Mouse (Mus musculus): ENCODE results near the gene Nkx3-2. TPM values are rescaled to one million over a fixed set of nuclear protein-coding genes. Genes with fewer than 3 reads are reported as not detected.

Nkx3-2 gene
- not detected in 2 replicates for polyA plus RNA-seq (2012; rRNA removed)

GRCm38 (mm10) chr5:41763731-41764721, at the start of gene Nkx3-2:
TSS of gene Nkx3-2 (minus strand) at chr5:41764501.
- TF ChIP-seq CTCF (IDR thresholded peaks at IDR 0.05; ENCODE audit: control insufficient read depth, insufficient read depth, insufficient replicate concordance, low read depth, low read length) (no peak), POLR2A (IDR thresholded peaks at IDR 0.05; ENCODE audit: control insufficient read depth, low read depth, low read length) (no peak)
- no peak within 1 kb of the TSS for H3K27ac ChIP-seq (ENCODE audit: control insufficient read depth, insufficient read depth, low read depth, low read length)
- H3K27me3 ChIP-seq (ENCODE audit: control insufficient read depth, insufficient read depth, low read length), result peaks cover 2% of the 10 kb centered on the region; the same call in 1 of the 2 replicates
- peaks cover 22% of the 10 kb centered on the region for H3K4me1 ChIP-seq (ENCODE audit: control insufficient read depth, insufficient read depth, low read length)
- no peaks in the 10 kb centered on the region for H3K36me3 ChIP-seq (ENCODE audit: control insufficient read depth, insufficient read depth, low read length)
- no peak within 1 kb of the TSS for H3K4me3 ChIP-seq (ENCODE audit: control insufficient read depth, low read depth, low read length)

- TF ChIP-seq POLR2A (IDR thresholded peaks at IDR 0.05; ENCODE audit: control insufficient read depth, low read depth, low read length) (no peak), CTCF (IDR thresholded peaks at IDR 0.05; ENCODE audit: control insufficient read depth, insufficient read depth, insufficient replicate concordance, low read depth, low read length) (no peak)
- no peaks in the 10 kb centered on the region for H3K4me1 ChIP-seq (ENCODE audit: control insufficient read depth, insufficient read depth, low read length)
- no peaks in the 10 kb centered on the region for H3K27me3 ChIP-seq (ENCODE audit: control insufficient read depth, insufficient read depth, low read length)
- no peak overlapping the region for H3K4me3 ChIP-seq (ENCODE audit: control insufficient read depth, low read depth, low read length)
- H3K36me3 ChIP-seq (ENCODE audit: control insufficient read depth, insufficient read depth, low read length), result peaks cover 2% of the 10 kb centered on the region; the same call in 1 of the 2 replicates
- H3K27ac ChIP-seq (ENCODE audit: control insufficient read depth, insufficient read depth, low read depth, low read length), result no peak overlapping the region
Observed at GRCm38 (mm10) chr5:41812516-41812915, 48.2 kb upstream of the Nkx3-2 start.

GRCm38 (mm10) chr5:41811279-41811678, 47.0 kb upstream of the Nkx3-2 start:
- no peaks in the 10 kb centered on the region for H3K27me3 ChIP-seq (ENCODE audit: control insufficient read depth, insufficient read depth, low read length)
- TF ChIP-seq CTCF (IDR thresholded peaks at IDR 0.05; ENCODE audit: control insufficient read depth, insufficient read depth, insufficient replicate concordance, low read depth, low read length) (no peak), POLR2A (IDR thresholded peaks at IDR 0.05; ENCODE audit: control insufficient read depth, low read depth, low read length) (no peak)
- H3K27ac ChIP-seq (ENCODE audit: control insufficient read depth, insufficient read depth, low read depth, low read length), result no peak overlapping the region
- H3K4me3 ChIP-seq (ENCODE audit: control insufficient read depth, low read depth, low read length), result no peak overlapping the region
- H3K4me1 ChIP-seq (ENCODE audit: control insufficient read depth, insufficient read depth, low read length), result no peaks in the 10 kb centered on the region
- H3K36me3 ChIP-seq (ENCODE audit: control insufficient read depth, insufficient read depth, low read length), result peaks cover 2% of the 10 kb centered on the region; the same call in 1 of the 2 replicates

- no peak overlapping the region for H3K4me3 ChIP-seq (ENCODE audit: control insufficient read depth, low read depth, low read length)
- H3K27me3 ChIP-seq (ENCODE audit: control insufficient read depth, insufficient read depth, low read length), result no peaks in the 10 kb centered on the region
- H3K27ac ChIP-seq (ENCODE audit: control insufficient read depth, insufficient read depth, low read depth, low read length), result no peak overlapping the region
- H3K4me1 ChIP-seq (ENCODE audit: control insufficient read depth, insufficient read depth, low read length), result no peaks in the 10 kb centered on the region
- peaks cover 1% of the 10 kb centered on the region; the same call in 1 of the 2 replicates for H3K36me3 ChIP-seq (ENCODE audit: control insufficient read depth, insufficient read depth, low read length)
- no peak for TF ChIP-seq CTCF (IDR thresholded peaks at IDR 0.05; ENCODE audit: control insufficient read depth, insufficient read depth, insufficient replicate concordance, low read depth, low read length)
- no peak for TF ChIP-seq POLR2A (IDR thresholded peaks at IDR 0.05; ENCODE audit: control insufficient read depth, low read depth, low read length)
Observed at GRCm38 (mm10) chr5:41807383-41807782, 43.1 kb upstream of the Nkx3-2 start.

GRCm38 (mm10) chr5:41806176-41806575, 41.9 kb upstream of the Nkx3-2 start:
- no peak overlapping the region for H3K27ac ChIP-seq (ENCODE audit: control insufficient read depth, insufficient read depth, low read depth, low read length)
- no peak overlapping the region for H3K4me3 ChIP-seq (ENCODE audit: control insufficient read depth, low read depth, low read length)
- no peaks in the 10 kb centered on the region for H3K36me3 ChIP-seq (ENCODE audit: control insufficient read depth, insufficient read depth, low read length)
- TF ChIP-seq CTCF (IDR thresholded peaks at IDR 0.05; ENCODE audit: control insufficient read depth, insufficient read depth, insufficient replicate concordance, low read depth, low read length) (no peak), POLR2A (IDR thresholded peaks at IDR 0.05; ENCODE audit: control insufficient read depth, low read depth, low read length) (no peak)
- no peaks in the 10 kb centered on the region for H3K4me1 ChIP-seq (ENCODE audit: control insufficient read depth, insufficient read depth, low read length)
- H3K27me3 ChIP-seq (ENCODE audit: control insufficient read depth, insufficient read depth, low read length), result no peaks in the 10 kb centered on the region

GRCm38 (mm10) chr5:41805085-41805484, 40.8 kb upstream of the Nkx3-2 start:
- Histone ChIP-seq H3K36me3 (ENCODE audit: control insufficient read depth, insufficient read depth, low read length) (peaks cover 2% of the 10 kb centered on the region), H3K27ac (ENCODE audit: control insufficient read depth, insufficient read depth, low read depth, low read length) (no peak overlapping the region), H3K4me1 (ENCODE audit: control insufficient read depth, insufficient read depth, low read length) (no peaks in the 10 kb centered on the region), H3K27me3 (ENCODE audit: control insufficient read depth, insufficient read depth, low read length) (no peaks in the 10 kb centered on the region), H3K4me3 (ENCODE audit: control insufficient read depth, low read depth, low read length) (no peak overlapping the region)
- TF ChIP-seq POLR2A (IDR thresholded peaks at IDR 0.05; ENCODE audit: control insufficient read depth, low read depth, low read length) (no peak), CTCF (IDR thresholded peaks at IDR 0.05; ENCODE audit: control insufficient read depth, insufficient read depth, insufficient replicate concordance, low read depth, low read length) (no peak)

GRCm38 (mm10) chr5:41804643-41805042, 40.3 kb upstream of the Nkx3-2 start:
- no peak overlapping the region for H3K4me3 ChIP-seq (ENCODE audit: control insufficient read depth, low read depth, low read length)
- no peak overlapping the region for H3K27ac ChIP-seq (ENCODE audit: control insufficient read depth, insufficient read depth, low read depth, low read length)
- H3K27me3 ChIP-seq (ENCODE audit: control insufficient read depth, insufficient read depth, low read length), result no peaks in the 10 kb centered on the region
- H3K36me3 ChIP-seq (ENCODE audit: control insufficient read depth, insufficient read depth, low read length), result peaks cover 2% of the 10 kb centered on the region
- TF ChIP-seq CTCF (IDR thresholded peaks at IDR 0.05; ENCODE audit: control insufficient read depth, insufficient read depth, insufficient replicate concordance, low read depth, low read length) (no peak), POLR2A (IDR thresholded peaks at IDR 0.05; ENCODE audit: control insufficient read depth, low read depth, low read length) (no peak)
- H3K4me1 ChIP-seq (ENCODE audit: control insufficient read depth, insufficient read depth, low read length), result no peaks in the 10 kb centered on the region
